Mouse (Mus musculus) neural tube, embryonic 12.5 days (tissue): ENCODE results near the gene Zfp423. TPM values are rescaled to one million over a fixed set of nuclear protein-coding genes. Genes with fewer than 3 reads are reported as not detected.
"Not testable (repeated sequence)": the region's sequence is repeated elsewhere in the genome, so short reads cannot be mapped to it uniquely, and the experiment has no call there.

Experiments
- ATAC-seq: fragments of 200-750 bp; cut with Nextera tagmentation; 2 replicates; pipeline ENCODE4 v1.8.0; 2017; ENCODE audit warnings: low read depth, mild to moderate bottlenecking, moderate TSS enrichment, moderate library complexity; ENCODE audit not compliant: low FRiP score
- H3K27ac ChIP-seq: fragments of 300-500 bp; sonication (generic); 2 replicates; pipeline ENCODE4 v1.5.1; 2016
- H3K27me3 ChIP-seq: fragments of 300-500 bp; sonication (generic); replicated peaks from 2 replicates; pipeline ENCODE4 v1.6.1; 2016; ENCODE audit warnings: mild to moderate bottlenecking
- H3K36me3 ChIP-seq: fragments of 300-500 bp; sonication (generic); 2 replicates; pipeline ENCODE4 v1.6.1; 2016; ENCODE audit warnings: mild to moderate bottlenecking
- H3K4me1 ChIP-seq: fragments of 300-500 bp; sonication (generic); 2 replicates; pipeline ENCODE4 v1.6.1; 2016
- H3K4me2 ChIP-seq: fragments of 300-500 bp; sonication (generic); replicated peaks from 2 replicates; pipeline ENCODE4 v1.6.1; 2016; ENCODE audit warnings: mild to moderate bottlenecking
- H3K4me3 ChIP-seq: fragments of 300-500 bp; sonication (generic); 2 replicates; pipeline ENCODE4 v1.5.1; 2016
- H3K9ac ChIP-seq: fragments of 300-500 bp; sonication (generic); 2 replicates; pipeline ENCODE4 v1.6.1; 2016; ENCODE audit warnings: mild to moderate bottlenecking
- H3K9me3 ChIP-seq: fragments of 300-500 bp; sonication (generic); 2 replicates; pipeline ENCODE4 v1.6.1; 2016; ENCODE audit warnings: mild to moderate bottlenecking
- WGBS: fragments of 180-500 bp; shearing (Covaris S2); methylation state at CpG from one replicate; pipeline ENCODE4 v1.1.7; 2016; 5-methylcytosine and 5-hydroxymethylcytosine counted together
- polyA plus RNA-seq: library from polyadenylated mRNA; unstranded; fragments of >200 nt; fragmentation: Nextera tagmentation; extraction: Ambion mirVana; gene quantifications from 2 replicates; pipeline ENCODE4 v1.2.1, GENCODE M21; 2016

Gene Zfp423
- polyA plus RNA-seq, 1 experiment from 2014 or later, result 48.5 TPM

DNA sequence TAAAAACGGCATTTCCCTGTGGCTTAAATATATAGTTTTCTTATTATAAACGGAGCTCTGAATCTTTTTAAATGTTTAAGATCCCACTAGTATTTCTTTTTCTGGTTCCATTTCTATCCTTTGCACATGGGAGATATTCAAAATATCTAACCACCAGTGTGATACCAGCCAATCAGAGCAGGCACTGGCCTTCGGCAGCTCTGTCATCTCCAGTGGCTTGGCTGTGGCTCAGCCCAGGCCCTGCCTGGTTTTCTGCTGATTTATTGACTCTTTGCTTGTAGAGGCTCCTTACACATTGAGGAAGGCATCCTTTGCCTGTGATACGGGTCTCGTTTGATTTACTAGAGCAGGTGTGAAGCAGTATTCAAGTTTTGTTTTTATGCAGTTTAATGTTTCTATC lies 108.0 kb downstream of the Zfp423 start:
- no peak for ATAC-seq
- no peaks in the 10 kb centered on the region for H3K27me3 ChIP-seq
- no peak overlapping the region for H3K4me3 ChIP-seq
- 78% methylated on average over 5 of the region's 5 CpGs for WGBS
- no peak overlapping the region for H3K4me2 ChIP-seq
- H3K27ac ChIP-seq, result no peak overlapping the region
- H3K36me3 ChIP-seq, result 0 out of 2 replicates have a peak, but pooled peaks cover 3% of the 10 kb centered on the region
- H3K4me1 ChIP-seq, result no peaks in the 10 kb centered on the region; the same call in 1 of the 2 replicates
- H3K9ac ChIP-seq, result no peak overlapping the region
- no peaks in the 10 kb centered on the region for H3K9me3 ChIP-seq

- no peak for ATAC-seq
- WGBS, result 89% methylated on average over 5 of the region's 5 CpGs
- Histone ChIP-seq H3K9me3 (no peaks in the 10 kb centered on the region), H3K27ac (0 out of 2 replicates have a peak overlapping the region, but pooled peaks have one; percentile 15), H3K36me3 (peaks cover 6% of the 10 kb centered on the region; the same call in 1 of the 2 replicates), H3K9ac (no peak overlapping the region), H3K4me2 (no peak overlapping the region), H3K4me1 (no peaks in the 10 kb centered on the region; the same call in 1 of the 2 replicates), H3K4me3 (no peak overlapping the region), H3K27me3 (no peaks in the 10 kb centered on the region)
Measured at GRCm38 (mm10) chr8:87848836-87849235, 110.6 kb downstream of the Zfp423 start.

DNA sequence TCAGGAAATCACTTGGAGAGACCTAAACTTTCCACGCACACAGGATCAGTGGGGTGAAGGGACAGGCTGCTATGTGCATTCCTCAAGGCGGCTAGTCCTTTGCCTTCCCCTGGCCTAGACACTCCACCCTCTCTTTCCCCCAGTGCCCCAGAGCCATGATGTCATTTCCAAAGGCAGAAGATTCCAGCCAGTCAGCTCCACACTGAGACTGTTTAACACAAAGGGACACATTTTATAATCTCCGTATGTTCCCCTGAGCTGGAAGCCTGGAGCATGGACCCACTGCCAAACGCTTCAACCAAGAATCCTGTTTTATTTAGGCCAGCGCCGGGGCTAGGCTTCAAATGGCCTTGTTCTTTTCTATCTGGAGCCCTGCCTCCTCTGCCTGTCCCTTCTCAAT lies 111.6 kb downstream of the Zfp423 start:
- no peak for ATAC-seq
- WGBS, result 75% methylated on average over 6 of the region's 6 CpGs
- Histone ChIP-seq H3K9me3 (no peaks in the 10 kb centered on the region), H3K27ac (no peak overlapping the region), H3K27me3 (no peaks in the 10 kb centered on the region), H3K9ac (no peak overlapping the region), H3K4me1 (no peaks in the 10 kb centered on the region; the same call in 1 of the 2 replicates), H3K4me3 (no peak overlapping the region), H3K36me3 (peaks cover 6% of the 10 kb centered on the region; the same call in 1 of the 2 replicates), H3K4me2 (no peak overlapping the region)

GRCm38 (mm10) chr8:87842096-87842495 lies 117.3 kb downstream of the Zfp423 start:
- WGBS, result 88% methylated on average over 11 of the region's 11 CpGs
- not testable (repeated sequence) for H3K27ac ChIP-seq, ATAC-seq

GRCm38 (mm10) chr8:87837266-87837665 lies 122.1 kb downstream of the Zfp423 start:
- Histone ChIP-seq H3K36me3 (no peaks in the 10 kb centered on the region), H3K27ac (peak overlapping the region; percentile 74), H3K4me3 (no peak overlapping the region), H3K4me2 (peak overlapping the region; percentile 46), H3K9ac (peak overlapping the region; percentile 26; the same call in 1 of the 2 replicates), H3K27me3 (no peaks in the 10 kb centered on the region), H3K4me1 (peaks cover 69% of the 10 kb centered on the region), H3K9me3 (no peaks in the 10 kb centered on the region)
- 8% methylated on average over 5 of the region's 6 CpGs for WGBS
- peak; percentile 45 for ATAC-seq

More at GRCm38 (mm10) chr8:87842096-87842495, 117.3 kb downstream of the Zfp423 start:
- not testable (repeated sequence) for H3K9me3 ChIP-seq, H3K9ac ChIP-seq, H3K36me3 ChIP-seq, H3K4me2 ChIP-seq, H3K4me3 ChIP-seq, H3K27me3 ChIP-seq
- peaks cover 21% of the 10 kb centered on the region for H3K4me1 ChIP-seq

- peak; percentile 91 for ATAC-seq
- H3K4me2 ChIP-seq, result peak overlapping the region; percentile 46
- 1% methylated on average over 16 of the region's 16 CpGs for WGBS
- peaks cover 73% of the 10 kb centered on the region for H3K4me1 ChIP-seq
- no peaks in the 10 kb centered on the region for H3K36me3 ChIP-seq
- H3K9ac ChIP-seq, result peak overlapping the region; percentile 26; the same call in 1 of the 2 replicates
- no peaks in the 10 kb centered on the region for H3K9me3 ChIP-seq
- no peak overlapping the region for H3K4me3 ChIP-seq
- H3K27me3 ChIP-seq, result no peaks in the 10 kb centered on the region
- H3K27ac ChIP-seq, result peak overlapping the region; percentile 74
Measured at GRCm38 (mm10) chr8:87836866-87837265, 122.5 kb downstream of the Zfp423 start.

GRCm38 (mm10) chr8:87835924-87836323 lies 123.5 kb downstream of the Zfp423 start:
- 5% methylated on average over 7 of the region's 7 CpGs for WGBS
- no peaks in the 10 kb centered on the region for H3K27me3 ChIP-seq
- peaks cover 83% of the 10 kb centered on the region for H3K4me1 ChIP-seq
- H3K36me3 ChIP-seq, result no peaks in the 10 kb centered on the region
- H3K4me2 ChIP-seq, result peak overlapping the region; percentile 45
- ATAC-seq, result no peak
- H3K9me3 ChIP-seq, result no peaks in the 10 kb centered on the region
- H3K9ac ChIP-seq, result no peak overlapping the region
- no peak overlapping the region for H3K4me3 ChIP-seq
- peak overlapping the region; percentile 28; the same call in 1 of the 2 replicates for H3K27ac ChIP-seq

DNA sequence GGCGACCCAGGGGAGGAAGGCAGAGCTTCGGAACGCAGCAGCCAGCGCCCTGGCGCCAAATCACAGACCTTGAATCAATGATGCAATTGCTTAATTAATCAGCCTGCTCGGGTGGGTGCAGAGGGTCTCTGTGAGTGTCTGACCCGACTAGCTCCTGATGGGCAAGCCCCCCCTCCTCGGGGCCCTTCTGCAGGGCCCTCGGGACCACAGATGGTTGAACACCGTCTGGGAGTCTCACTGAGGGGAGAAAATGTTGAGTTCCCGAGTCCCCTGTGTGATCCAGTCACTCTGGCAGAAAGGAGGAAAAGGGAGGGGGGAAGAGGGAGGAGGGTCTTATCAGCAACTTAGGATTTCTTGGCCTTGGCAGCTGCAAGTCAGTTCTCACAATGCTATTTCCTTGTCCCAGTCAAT lies 124.0 kb downstream of the Zfp423 start:
- no peaks in the 10 kb centered on the region for H3K36me3 ChIP-seq
- H3K27ac ChIP-seq, result peak overlapping the region; percentile 28; the same call in 1 of the 2 replicates
- H3K9ac ChIP-seq, result peak overlapping the region; percentile 26; the same call in 1 of the 2 replicates
- peak overlapping the region; percentile 45 for H3K4me2 ChIP-seq
- no peaks in the 10 kb centered on the region for H3K27me3 ChIP-seq
- no peaks in the 10 kb centered on the region for H3K9me3 ChIP-seq
- H3K4me1 ChIP-seq, result peaks cover 88% of the 10 kb centered on the region
- no peak overlapping the region for H3K4me3 ChIP-seq
- 2% methylated on average over 11 of the region's 11 CpGs for WGBS
- no peak for ATAC-seq

GRCm38 (mm10) chr8:87834656-87835055 lies 124.7 kb downstream of the Zfp423 start:
- Histone ChIP-seq H3K4me1 (peaks cover 93% of the 10 kb centered on the region), H3K4me3 (no peak overlapping the region), H3K36me3 (no peaks in the 10 kb centered on the region), H3K27me3 (no peaks in the 10 kb centered on the region), H3K9ac (0 out of 2 replicates have a peak overlapping the region, but pooled peaks have one; percentile 26), H3K4me2 (no peak overlapping the region), H3K9me3 (no peaks in the 10 kb centered on the region), H3K27ac (no peak overlapping the region; the same call in 1 of the 2 replicates)
- ATAC-seq, result no peak
- WGBS, result 15% methylated on average over 5 of the region's 5 CpGs

DNA sequence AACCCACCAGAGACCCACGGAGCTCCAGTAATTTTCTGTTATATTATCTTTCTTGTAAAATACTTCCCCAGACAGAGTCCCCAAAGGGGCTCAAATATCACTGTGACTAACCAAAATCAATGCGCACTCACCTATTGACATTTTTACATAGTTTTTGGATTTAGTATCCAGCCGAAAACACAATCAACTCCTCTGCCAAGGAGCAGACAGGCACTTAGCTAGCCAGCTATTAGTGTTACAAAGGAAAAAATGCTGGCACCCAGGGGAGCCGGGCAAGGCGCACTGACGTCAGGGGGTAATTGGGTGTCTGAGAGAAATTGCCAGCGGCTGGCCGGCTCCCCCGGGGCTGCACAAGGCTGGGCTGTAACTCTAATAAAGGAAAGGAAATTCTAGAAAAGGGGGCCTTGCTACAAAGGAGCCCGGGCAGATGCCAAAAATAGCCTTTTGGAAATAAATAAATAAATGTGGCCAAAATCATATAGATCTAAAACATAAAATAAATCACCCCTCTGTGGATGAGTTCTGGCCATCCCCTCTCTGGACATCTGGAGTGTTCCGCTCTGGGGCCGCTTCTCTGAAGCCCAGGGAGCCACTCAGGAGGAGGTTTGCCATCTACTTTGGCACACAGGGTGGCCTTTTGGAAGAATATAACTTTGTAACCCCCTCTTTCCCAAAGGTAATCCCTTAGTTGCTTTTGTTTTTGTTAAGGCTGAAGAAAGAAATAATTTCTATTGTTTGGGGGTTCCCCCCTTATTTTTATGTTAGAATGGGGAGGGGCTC lies 125.4 kb downstream of the Zfp423 start:
- H3K36me3 ChIP-seq, result no peaks in the 10 kb centered on the region
- 0 out of 2 replicates have a peak overlapping the region, but pooled peaks have one; percentile 2 for H3K4me2 ChIP-seq
- H3K27ac ChIP-seq, result no peak overlapping the region
- WGBS, result 14% methylated on average over 12 of the region's 12 CpGs
- H3K4me1 ChIP-seq, result peaks cover 89% of the 10 kb centered on the region
- H3K9me3 ChIP-seq, result no peaks in the 10 kb centered on the region
- no peaks in the 10 kb centered on the region for H3K27me3 ChIP-seq
- no peak overlapping the region for H3K9ac ChIP-seq
- ATAC-seq, result no peak
- no peak overlapping the region for H3K4me3 ChIP-seq

DNA sequence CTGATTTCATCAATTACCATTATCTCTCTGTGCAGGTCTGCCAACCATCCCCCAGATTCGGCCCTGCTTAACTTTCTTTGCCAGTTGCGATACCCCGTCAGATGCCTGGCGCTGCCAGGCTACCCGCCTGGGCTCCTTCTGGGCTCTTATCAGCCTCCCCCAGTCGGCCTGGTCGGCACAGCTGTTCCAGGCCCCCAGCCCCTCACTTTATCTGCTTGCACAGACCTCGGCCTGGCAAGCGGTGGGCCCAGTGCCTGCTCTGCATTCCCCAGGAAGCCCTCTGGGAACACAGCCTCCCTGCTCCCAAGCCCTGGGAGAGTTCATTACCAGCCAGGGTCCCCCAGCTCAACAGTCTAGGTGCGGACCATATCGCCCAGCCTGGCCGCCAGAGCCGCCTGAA lies 126.1 kb downstream of the Zfp423 start:
- H3K4me3 ChIP-seq, result no peak overlapping the region
- 33% methylated on average over 13 of the region's 13 CpGs for WGBS
- no peaks in the 10 kb centered on the region for H3K9me3 ChIP-seq
- peak overlapping the region; percentile 23; the same call in 1 of the 2 replicates for H3K27ac ChIP-seq
- 0 out of 2 replicates have a peak overlapping the region, but pooled peaks have one; percentile 26 for H3K9ac ChIP-seq
- ATAC-seq, result no peak
- H3K4me2 ChIP-seq, result peak overlapping the region; percentile 37
- H3K36me3 ChIP-seq, result no peaks in the 10 kb centered on the region
- H3K27me3 ChIP-seq, result no peaks in the 10 kb centered on the region
- H3K4me1 ChIP-seq, result peaks cover 84% of the 10 kb centered on the region
